Mouse (Mus musculus): ENCODE data around the gene Ptp4a2.
A peak's percentile ranks its signal among the peaks of the same experiment; 100 is the strongest.
"Not testable (repeated sequence)": the region's sequence is repeated elsewhere in the genome, so short reads cannot be mapped to it uniquely, and the experiment has no call there.

The Ptp4a2 gene

DNA sequence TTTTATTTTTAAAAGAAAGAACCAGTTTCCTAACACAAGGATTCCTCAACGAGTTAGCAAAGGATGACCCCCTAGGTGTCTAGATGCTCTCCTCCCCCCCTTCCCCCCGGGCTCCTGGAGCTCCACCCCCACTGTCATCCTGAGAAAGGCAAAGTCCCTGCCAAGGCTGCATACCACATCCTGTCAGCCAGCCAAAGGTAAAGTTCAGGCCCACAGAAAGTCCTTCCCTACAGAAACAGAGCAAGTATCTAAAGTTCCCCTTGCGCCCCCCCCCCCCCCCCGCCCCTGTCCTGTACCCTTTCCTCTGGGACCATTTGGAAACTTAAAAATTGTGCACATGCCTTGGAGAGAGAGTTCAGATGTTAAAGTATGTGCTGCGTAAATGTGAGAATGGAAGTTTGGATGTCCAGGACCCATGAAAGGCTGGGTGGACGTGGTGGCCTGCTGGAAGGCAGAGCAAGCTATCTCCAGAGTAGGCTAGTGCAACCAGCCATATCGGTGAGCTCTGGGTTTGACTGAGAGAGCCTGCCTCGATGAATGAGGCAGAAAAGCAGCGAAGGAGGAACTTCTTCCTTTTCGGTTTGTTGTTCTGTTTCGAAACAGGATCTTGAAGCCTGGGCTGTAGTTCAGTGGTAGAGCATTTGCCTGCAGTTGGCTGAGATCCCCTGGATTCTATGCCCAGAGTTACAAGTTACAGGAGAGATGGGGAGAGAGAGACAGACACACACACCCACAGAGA is 71.7 kb downstream of the Ptp4a2 start:
- DNase-seq (ENCODE audit: low spot score), result peak; percentile 34

- peak; percentile 75 for DNase-seq (ENCODE audit: low spot score)
Measured at GRCm38 (mm10) chr4:129884041-129884930, 73.3 kb downstream of the Ptp4a2 start.

DNA sequence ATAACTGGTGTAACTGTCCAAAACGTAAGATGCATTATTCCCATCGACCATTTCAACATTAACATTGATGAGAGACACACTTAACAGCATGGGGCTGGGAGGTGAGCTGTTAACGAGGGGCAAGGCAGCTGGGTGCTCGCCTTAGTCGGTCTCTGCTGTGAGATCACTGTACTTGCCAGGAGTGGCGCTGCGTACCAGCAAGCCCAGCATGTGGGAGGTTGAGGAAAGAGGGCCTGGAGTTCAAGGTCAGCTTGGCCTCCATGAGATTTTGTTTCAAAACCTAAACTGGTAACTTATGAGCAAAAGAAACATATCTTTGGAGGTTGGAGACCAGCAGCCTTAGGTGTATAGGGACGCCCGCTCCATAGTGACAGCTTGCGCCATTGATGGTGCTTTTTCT is 78.6 kb downstream of the Ptp4a2 start:
- no peak for DNase-seq (ENCODE audit: low spot score)

DNA sequence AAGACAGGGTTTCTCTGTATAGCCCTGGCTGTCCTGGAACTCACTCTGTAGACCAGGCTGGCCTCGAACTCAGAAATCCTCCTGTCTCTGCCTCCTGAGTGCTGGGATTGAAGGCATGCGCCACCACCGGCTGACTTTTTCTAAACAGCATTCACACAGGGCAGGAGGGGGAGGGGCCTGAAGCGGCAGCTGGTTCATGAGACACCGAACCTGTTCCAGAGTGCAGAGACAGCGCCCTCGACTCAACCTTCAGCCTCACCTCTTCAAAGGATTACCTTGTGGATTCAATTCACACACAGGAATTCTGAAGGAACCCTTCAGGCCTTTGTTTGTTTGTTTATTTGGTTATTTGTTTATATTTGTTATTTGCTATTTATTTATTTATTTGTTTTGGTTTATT is 79.1 kb downstream of the Ptp4a2 start:
- no peak for DNase-seq (ENCODE audit: low spot score)

- DNase-seq (ENCODE audit: low spot score), result no peak
Measured at GRCm38 (mm10) chr4:129894861-129895260, 83.8 kb downstream of the Ptp4a2 start.

- not testable (repeated sequence) for DNase-seq (ENCODE audit: low spot score)
Measured at GRCm38 (mm10) chr4:129898815-129899214, 87.8 kb downstream of the Ptp4a2 start.
